Mouse (Mus musculus) lung, postnatal 0 days (tissue): ENCODE results near the gene Fam104a. TPM values are rescaled to one million over a fixed set of nuclear protein-coding genes. Genes with fewer than 3 reads are reported as not detected.

ENCODE experiments used
- ATAC-seq: fragments of 200-750 bp; cut with Nextera tagmentation; 2 replicates; pipeline ENCODE4 v1.8.0; 2017; ENCODE audit warnings: moderate library complexity
- DNase-seq: peaks from one replicate; pipeline ENCODE4 v3.0.0-alpha.2; 2016; ENCODE audit warnings: low spot score
- H3K27ac ChIP-seq: fragments of 300-500 bp; sonication (generic); 2 replicates; pipeline ENCODE4 v1.5.1; 2014; ENCODE audit warnings: antibody characterized with exemption, mild to moderate bottlenecking, low read length, mixed read lengths
- H3K27me3 ChIP-seq: fragments of 300-500 bp; sonication (generic); replicated peaks from 2 replicates; pipeline ENCODE4 v1.6.1; 2014; ENCODE audit warnings: low read length, mixed read lengths; ENCODE audit not compliant: insufficient read depth
- H3K36me3 ChIP-seq: fragments of 300-500 bp; sonication (generic); 2 replicates; pipeline ENCODE4 v1.6.1; 2014; ENCODE audit warnings: low read length, mixed read lengths; ENCODE audit not compliant: insufficient read depth
- H3K4me1 ChIP-seq: fragments of 300-500 bp; sonication (generic); 2 replicates; pipeline ENCODE4 v1.6.1; 2014; ENCODE audit warnings: antibody characterized with exemption, low read depth, low read length, mixed read lengths; ENCODE audit not compliant: insufficient read depth
- H3K4me2 ChIP-seq: fragments of 300-500 bp; sonication (generic); replicated peaks from 2 replicates; pipeline ENCODE4 v1.6.1; 2014; ENCODE audit warnings: low read depth, mild to moderate bottlenecking, low read length, moderate library complexity, mixed read lengths
- H3K4me3 ChIP-seq: fragments of 300-500 bp; sonication (generic); 2 replicates; pipeline ENCODE4 v1.5.1; 2014; ENCODE audit warnings: low read depth, low read length
- H3K9ac ChIP-seq: fragments of 300-500 bp; sonication (generic); replicated peaks from 2 replicates; pipeline ENCODE4 v1.6.1; 2014; ENCODE audit warnings: low read depth, mild to moderate bottlenecking
- H3K9me3 ChIP-seq: fragments of 300-500 bp; sonication (generic); 2 replicates; pipeline ENCODE4 v1.6.1; 2016; ENCODE audit warnings: low read length, mixed read lengths
- CTCF ChIP-seq: IDR thresholded peaks from 2 replicates; pipeline ENCODE4 v1.5.1; 2016; ENCODE audit warnings: antibody characterized with exemption, mild to moderate bottlenecking
- EP300 ChIP-seq: IDR thresholded peaks from 2 replicates; pipeline ENCODE4 v1.6.1; 2016; ENCODE audit warnings: antibody characterized with exemption, mild to moderate bottlenecking, control low read depth
- WGBS: fragments of 180-500 bp; shearing (Covaris S2); extraction: QIAGEN DNeasy Blood & Tissue Kit; methylation state at CpG from one replicate; pipeline ENCODE4 v1.1.7; 2014; 5-methylcytosine and 5-hydroxymethylcytosine counted together
- polyA plus RNA-seq: library from polyadenylated mRNA; unstranded; fragments of >200 nt; fragmentation: Nextera tagmentation; extraction: Ambion mirVana; gene quantifications from 2 replicates; pipeline ENCODE4 v1.2.1, GENCODE M21; 2015

Fam104a gene
- polyA plus RNA-seq, 1 experiment from 2014 or later, result 44.1 TPM

GRCm38 (mm10) chr11:113649353-113650210 is 34.4 kb downstream of the Fam104a start, which contains the start of gene Slc39a11:
Slc39a11 (minus strand) TSS chr11:113650079.
- ATAC-seq (peak; percentile 86), DNase-seq (peak; percentile 77)
- Histone ChIP-seq H3K9me3 (no peaks in the 10 kb centered on the region), H3K36me3 (0 out of 2 replicates have a peak, but pooled peaks cover 6% of the 10 kb centered on the region), H3K9ac (peak within 1 kb of the TSS; percentile 93), H3K27ac (peak within 1 kb of the TSS; percentile 85), H3K27me3 (no peaks in the 10 kb centered on the region), H3K4me2 (peak within 1 kb of the TSS; percentile 73), H3K4me1 (peaks cover 8% of the 10 kb centered on the region; the same call in 1 of the 2 replicates), H3K4me3 (peak within 1 kb of the TSS; percentile 100)
- TF ChIP-seq EP300 (no peak), CTCF (peak; percentile 41)
- WGBS, result 1% methylated on average over 62 of the region's 91 CpGs

DNA sequence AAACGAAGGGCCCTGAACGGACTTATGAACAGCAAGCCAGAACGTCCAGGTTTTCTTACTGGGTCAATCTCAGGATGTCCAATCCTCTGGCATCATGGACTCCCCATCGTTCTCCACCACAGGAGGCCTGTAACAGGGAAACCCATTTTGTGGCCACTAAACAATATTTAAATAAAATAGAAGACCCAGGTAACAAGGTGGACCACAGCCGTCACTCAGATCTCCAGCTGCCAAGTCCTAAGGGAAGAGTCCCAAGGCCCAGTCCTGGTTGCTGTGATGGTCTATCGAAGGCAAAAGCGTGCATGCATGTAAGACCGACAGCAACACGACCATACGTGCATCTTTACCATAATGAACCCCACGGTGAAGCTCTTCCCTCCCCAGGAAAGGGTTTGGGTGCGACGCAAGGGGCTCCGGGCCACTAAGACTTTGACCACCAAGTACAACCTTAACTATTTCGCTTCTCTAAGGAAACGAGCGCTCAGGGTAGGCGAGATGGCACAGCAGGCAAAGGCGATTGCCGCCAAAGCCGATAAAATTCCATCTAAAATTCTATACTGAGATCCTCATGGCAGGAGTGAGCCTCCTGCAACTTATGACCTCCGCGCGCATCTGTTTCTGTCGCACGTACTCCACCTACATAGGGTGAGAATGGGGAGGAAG is 35.1 kb downstream of the Fam104a start, which contains the start of gene Cog1:
Gene Cog1, plus strand, starts transcription at position 480 of the 663 bp plus-strand sequence.
- peak within 1 kb of the TSS; percentile 93 for H3K9ac ChIP-seq

GRCm38 (mm10) chr11:113648152-113648551 is 35.8 kb downstream of the Fam104a start:
- WGBS, result 4% methylated on average over 15 of the region's 15 CpGs
- Histone ChIP-seq H3K9ac (no peak overlapping the region), H3K9me3 (no peaks in the 10 kb centered on the region), H3K4me2 (0 out of 2 replicates have a peak overlapping the region, but pooled peaks have one; percentile 29), H3K4me3 (no peak overlapping the region), H3K27me3 (no peaks in the 10 kb centered on the region), H3K36me3 (0 out of 2 replicates have a peak, but pooled peaks cover 4% of the 10 kb centered on the region), H3K4me1 (peaks cover 8% of the 10 kb centered on the region; the same call in 1 of the 2 replicates), H3K27ac (no peak overlapping the region)
- ATAC-seq (peak; percentile 54), DNase-seq (peak; percentile 90)
- TF ChIP-seq CTCF (peak; percentile 97), EP300 (no peak)

More for the DNA sequence above, 35.1 kb downstream of the Fam104a start, which contains the start of gene Cog1:
- Histone ChIP-seq H3K9me3 (no peaks in the 10 kb centered on the region), H3K4me2 (peak within 1 kb of the TSS; percentile 73), H3K27ac (peak within 1 kb of the TSS; percentile 85), H3K36me3 (0 out of 2 replicates have a peak, but pooled peaks cover 5% of the 10 kb centered on the region), H3K4me3 (peak within 1 kb of the TSS; percentile 100), H3K27me3 (no peaks in the 10 kb centered on the region), H3K4me1 (peaks cover 8% of the 10 kb centered on the region; the same call in 1 of the 2 replicates)
- ATAC-seq (no peak), DNase-seq (no peak)
- 40% methylated on average over 26 of the region's 26 CpGs for WGBS
- no peak for TF ChIP-seq CTCF
- TF ChIP-seq EP300, result no peak

DNA sequence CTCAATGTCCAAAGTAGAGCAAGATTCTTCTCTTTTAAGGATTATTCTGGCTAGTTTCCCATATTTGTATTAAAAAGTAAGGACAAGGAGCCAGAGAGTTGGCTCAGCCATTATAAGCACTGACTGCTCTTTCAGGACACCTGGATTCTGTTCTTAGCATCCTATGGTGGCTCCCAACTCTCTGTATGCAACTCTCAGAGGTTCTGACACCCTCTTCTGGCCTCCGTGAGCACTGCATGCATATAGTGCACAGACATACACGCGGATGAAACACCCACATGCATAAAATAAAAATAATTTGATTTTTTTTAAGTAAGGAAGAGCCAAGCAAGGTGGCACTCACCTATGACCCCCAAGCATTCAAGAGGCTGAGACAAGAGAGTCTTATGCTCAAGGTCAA is 38.8 kb downstream of the Fam104a start:
- peaks cover 5% of the 10 kb centered on the region; the same call in 1 of the 2 replicates for H3K4me1 ChIP-seq
- no peaks in the 10 kb centered on the region for H3K27me3 ChIP-seq
- 89% methylated on average over 3 of the region's 3 CpGs for WGBS
- no peaks in the 10 kb centered on the region for H3K36me3 ChIP-seq
- H3K9me3 ChIP-seq, result no peaks in the 10 kb centered on the region
- H3K4me3 ChIP-seq, result no peak overlapping the region
- H3K27ac ChIP-seq, result no peak overlapping the region
- TF ChIP-seq CTCF (no peak), EP300 (no peak)
- DNase-seq, result no peak
- no peak overlapping the region for H3K9ac ChIP-seq
- H3K4me2 ChIP-seq, result no peak overlapping the region
- no peak for ATAC-seq

DNA sequence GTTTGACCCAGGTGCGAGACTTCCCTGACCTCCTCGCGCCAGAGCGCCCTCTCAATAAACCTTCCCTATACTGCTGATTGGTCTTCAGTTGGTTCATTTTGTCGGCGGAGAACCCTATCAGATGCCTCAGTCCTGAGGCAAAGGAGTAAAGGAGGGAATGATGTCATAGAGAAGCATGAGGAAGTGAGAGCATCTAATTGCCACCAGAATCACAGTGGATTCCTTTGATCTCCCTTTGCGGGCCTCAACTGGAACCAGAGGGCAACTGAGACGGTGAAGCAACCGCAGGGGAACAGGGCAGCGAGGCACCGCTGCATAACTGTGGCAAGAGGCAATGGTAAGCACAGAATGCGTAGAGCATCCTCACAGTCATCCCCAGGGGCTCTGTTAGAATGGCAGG is 45.3 kb downstream of the Fam104a start:
- WGBS, result 92% methylated on average over 12 of the region's 12 CpGs
- no peaks in the 10 kb centered on the region for H3K36me3 ChIP-seq
- DNase-seq, result no peak
- no peak overlapping the region for H3K4me3 ChIP-seq
- no peak overlapping the region for H3K4me2 ChIP-seq
- ATAC-seq, result no peak
- H3K9me3 ChIP-seq, result no peaks in the 10 kb centered on the region
- H3K4me1 ChIP-seq, result no peaks in the 10 kb centered on the region
- TF ChIP-seq EP300, result no peak
- no peak for TF ChIP-seq CTCF
- no peak overlapping the region for H3K9ac ChIP-seq
- H3K27ac ChIP-seq, result no peak overlapping the region
- no peaks in the 10 kb centered on the region for H3K27me3 ChIP-seq

DNA sequence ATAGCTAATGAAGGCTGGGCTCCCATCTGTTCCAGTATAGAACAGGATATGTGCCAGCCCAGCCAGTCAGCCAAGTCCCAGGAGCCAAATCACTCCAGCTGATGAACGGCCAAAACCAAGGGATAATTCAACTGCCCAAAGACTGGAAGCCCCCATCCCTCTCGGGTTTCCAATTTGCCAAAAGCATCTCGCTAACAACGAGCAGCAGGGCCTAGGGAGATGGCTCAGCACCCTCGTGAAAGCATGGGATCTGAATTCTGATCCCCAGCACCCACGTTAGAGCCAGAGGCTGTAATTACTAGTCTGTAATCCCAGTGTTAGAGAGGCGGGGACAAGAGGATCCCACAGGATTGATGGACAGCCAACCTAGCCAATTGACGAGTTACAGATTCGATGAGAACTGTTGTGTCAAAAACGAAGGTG is 49.2 kb downstream of the Fam104a start:
- WGBS, result 70% methylated on average over 10 of the region's 10 CpGs
- TF ChIP-seq CTCF (no peak), EP300 (no peak)
- DNase-seq (no peak), ATAC-seq (no peak)
- no peak overlapping the region for H3K4me2 ChIP-seq
- H3K4me1 ChIP-seq, result no peaks in the 10 kb centered on the region
- H3K9ac ChIP-seq, result no peak overlapping the region
- H3K36me3 ChIP-seq, result no peaks in the 10 kb centered on the region
- no peaks in the 10 kb centered on the region for H3K9me3 ChIP-seq
- H3K4me3 ChIP-seq, result no peak overlapping the region
- H3K27me3 ChIP-seq, result no peaks in the 10 kb centered on the region
- no peak overlapping the region for H3K27ac ChIP-seq
